Mouse (Mus musculus) c-Kit-positive CD71-positive TER-119-positive erythroid progenitor cells, embryonic 14.5 days (primary cell): ENCODE measurements around the gene Dnah12.
"Not testable (repeated sequence)": the region's sequence is repeated elsewhere in the genome, so short reads cannot be mapped to it uniquely, and the experiment has no call there.

ENCODE experiments used
- DNase-seq: peaks from one replicate; pipeline ENCODE4 v3.0.0-alpha.2; 2013; ENCODE audit warnings: low spot score

The Dnah12 gene

DNA sequence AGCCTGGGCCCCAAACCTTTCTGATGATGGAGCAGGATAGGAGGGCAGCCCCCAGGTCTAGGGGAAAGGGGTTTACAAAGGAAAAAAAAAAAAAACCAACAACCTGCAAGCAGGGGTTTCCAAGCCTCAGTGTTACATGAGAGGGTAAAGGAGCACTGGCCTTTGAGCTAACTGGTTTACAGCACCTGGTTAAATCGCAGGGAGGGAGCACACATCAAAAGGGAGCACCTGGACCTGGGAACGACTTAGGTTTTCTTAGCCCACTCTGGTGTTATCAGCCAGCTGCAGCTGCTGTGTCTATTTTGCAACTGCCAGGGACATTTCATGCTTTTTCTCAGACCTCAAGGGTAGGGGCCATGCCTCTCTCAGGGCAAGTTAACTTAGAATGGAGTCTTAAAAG is 26.6 kb downstream of the Dnah12 start:
- DNase-seq = not testable (repeated sequence)

DNA sequence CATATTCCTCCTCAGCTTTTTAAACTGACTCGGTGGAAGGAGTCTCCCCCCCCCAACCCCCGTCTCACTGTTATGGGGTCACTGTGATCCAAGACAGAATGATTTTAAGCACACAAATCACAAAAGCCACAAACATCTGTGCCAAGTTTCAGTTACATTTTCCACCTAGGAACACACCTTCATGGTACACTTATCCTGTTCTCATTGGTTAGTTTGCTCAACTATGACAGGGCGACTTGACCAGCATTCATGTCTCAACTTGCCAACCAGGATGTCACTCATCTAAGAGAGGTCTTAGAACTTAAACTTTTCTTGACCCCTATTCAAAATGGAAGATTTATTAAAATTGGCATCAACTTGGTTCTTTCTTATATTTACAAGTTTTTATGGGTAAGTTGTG is 31.8 kb downstream of the Dnah12 start:
- no peak for DNase-seq

DNA sequence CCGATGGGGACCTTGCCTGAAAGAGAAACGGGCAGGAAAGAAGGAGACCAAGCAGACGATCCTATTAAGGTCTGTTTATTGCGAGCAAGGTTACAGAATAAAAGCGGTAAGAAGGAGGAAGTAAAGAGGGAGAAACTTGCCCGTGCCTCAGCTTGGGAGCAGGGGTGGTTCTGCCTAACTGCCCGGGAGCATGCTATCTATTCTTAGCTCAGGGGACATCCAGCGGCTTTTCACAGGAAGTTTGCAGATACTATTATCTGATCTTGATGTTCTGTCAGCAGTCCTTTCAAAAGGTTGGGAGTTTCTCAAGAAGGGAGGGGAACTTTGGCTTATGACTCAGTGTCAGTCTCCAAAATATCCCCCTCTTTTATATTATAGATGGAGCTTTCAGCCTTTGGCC is 65.5 kb downstream of the Dnah12 start:
- no peak for DNase-seq

DNA sequence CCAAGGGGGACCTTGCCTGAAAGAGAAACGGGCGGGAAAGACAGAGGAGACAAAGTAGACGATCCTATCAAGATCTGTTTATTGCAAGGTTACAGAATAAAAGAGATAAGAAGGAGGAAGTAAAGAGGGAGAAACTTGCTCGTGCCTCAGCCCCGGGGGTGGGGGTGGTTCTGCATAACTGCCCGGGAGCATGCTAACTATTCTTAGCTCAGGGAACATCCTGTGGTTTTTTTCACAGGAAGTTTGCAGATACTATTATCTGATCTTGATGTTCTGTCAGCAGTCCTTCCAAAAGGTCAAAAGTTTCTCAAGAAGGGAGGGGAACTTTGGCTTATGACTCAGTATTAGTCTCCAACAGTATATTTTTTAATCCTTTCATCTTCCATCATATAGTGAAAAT is 71.8 kb downstream of the Dnah12 start:
- no peak for DNase-seq

DNA sequence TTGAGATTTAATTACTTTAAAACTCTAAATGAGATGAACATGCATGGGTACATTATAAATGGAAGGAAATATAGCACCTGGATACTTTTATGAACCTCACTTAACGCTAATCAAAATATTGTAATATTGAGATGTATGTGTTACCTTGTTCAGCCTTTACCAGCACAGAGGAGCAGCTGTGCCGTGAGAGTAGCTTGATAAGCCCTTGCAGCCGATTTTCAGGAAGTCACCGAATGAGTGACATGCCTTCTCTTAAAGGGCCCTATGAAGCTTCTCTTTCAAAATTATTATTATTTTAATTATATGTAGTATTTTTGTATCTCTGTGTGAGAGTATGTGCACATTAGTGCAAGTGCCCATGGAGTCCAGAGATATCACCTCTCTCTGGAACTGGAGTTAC is 75.1 kb downstream of the Dnah12 start:
- DNase-seq = no peak

DNA sequence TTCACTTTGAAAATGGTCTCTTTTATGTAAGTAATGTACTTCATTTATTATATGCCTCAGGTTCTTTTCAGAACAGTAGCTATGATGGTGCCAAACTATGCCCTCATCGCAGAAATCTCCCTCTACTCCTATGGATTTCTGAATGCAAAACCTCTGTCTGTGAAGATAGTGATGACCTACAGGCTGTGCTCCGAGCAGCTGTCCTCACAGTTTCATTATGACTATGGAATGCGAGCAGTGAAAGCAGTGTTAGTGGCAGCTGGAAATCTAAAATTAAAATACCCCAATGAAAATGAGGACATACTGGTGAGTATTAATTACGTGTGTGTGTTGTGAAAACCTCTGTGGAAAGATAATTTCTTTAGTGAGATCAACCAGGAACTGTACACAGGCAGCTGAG is 80.5 kb downstream of the Dnah12 start:
- DNase-seq = no peak

DNA sequence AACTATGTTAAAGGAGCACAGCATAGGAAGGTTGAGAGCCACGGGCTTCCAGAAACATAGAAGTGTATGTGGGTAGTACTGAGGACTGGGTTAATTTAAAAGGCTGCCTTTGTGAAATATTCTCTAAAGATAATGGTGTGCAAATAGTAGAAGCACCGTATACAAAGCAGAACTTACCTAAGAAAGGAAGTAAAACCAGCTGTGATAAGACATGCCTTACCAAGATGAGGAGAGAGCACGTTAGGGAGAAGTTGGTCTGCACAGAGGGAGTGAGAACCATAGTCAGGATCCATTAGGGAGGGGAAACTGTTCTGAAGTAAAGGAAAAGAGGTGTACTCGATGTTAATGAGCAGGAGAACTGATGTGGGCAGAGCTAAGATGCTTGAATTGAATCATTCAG is 90.7 kb downstream of the Dnah12 start:
- DNase-seq = no peak

DNA sequence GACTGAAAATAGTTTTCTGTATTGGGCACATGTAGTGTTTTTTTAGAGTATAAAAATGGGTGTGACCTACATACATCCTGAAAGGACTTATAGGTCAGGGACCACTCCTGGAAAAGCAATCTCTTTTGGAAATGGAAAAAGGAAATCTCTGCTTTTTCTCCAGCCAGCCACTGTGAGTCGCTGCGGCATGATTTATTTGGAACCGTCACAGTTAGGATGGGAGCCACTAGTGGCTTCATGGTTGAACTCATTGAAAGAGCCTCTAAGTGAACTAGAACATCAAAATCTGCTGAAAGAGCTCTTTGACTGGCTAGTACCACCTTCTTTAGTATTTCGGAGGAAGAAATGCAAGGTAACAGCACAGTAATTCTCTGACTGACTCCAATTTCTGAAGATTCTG is 92.6 kb downstream of the Dnah12 start:
- DNase-seq = no peak

DNA sequence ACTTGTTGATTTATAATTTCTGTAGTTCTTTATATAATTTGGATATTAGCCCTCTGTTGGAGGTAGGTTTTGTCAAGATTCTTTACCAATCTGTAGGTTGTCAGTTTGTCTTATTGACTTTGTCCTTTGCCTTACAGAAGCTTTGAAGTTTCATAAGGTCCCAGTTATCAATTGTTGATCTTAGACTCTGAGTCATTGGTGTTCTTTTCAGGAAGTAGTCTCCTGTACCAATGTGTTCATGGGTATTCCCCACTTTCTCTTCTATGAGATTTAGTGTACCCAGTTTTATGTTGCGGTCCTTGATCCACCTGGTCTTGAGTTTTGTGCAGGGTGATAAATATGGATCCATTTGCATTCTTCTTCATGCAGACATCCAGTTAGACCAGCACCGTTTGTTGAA is 101.4 kb downstream of the Dnah12 start:
- no peak for DNase-seq

DNA sequence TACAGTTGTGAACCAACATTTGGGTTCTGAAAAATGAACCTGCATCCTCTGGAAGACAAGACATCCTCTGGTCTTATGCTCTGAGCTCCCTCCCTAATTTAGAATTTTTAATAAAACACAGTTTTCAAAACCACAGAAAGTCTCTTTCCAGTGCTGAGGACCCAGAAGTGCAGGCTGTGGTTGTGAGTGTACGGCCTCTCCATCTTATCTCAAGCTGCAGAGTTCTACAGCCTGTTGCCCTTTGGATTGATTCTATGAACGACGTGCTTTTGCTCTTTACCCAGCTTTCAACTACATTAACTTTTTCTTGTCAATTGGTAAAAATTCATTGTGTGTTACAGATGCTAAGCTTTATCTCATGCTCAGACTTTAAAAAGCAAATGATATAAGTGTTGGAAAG is 105.3 kb downstream of the Dnah12 start:
- no peak for DNase-seq

DNA sequence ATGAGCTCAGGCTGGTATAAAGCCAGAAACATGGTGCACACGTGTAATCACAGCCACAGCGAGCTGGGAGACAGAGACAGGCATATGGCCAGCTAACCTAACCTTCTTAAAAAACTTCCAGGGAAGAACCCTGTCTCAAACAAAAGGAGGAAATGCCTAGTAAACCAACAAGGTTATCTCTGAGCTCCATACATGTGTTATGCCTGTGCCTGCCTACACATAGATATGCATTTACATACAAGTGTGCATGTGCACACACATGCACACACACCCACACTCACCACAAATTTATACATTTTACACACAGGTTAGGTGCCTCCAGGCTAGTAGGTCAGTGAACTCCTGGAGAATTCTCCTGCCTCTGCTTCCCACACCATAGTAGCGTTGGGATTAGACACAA is 106.2 kb downstream of the Dnah12 start:
- no peak for DNase-seq

DNA sequence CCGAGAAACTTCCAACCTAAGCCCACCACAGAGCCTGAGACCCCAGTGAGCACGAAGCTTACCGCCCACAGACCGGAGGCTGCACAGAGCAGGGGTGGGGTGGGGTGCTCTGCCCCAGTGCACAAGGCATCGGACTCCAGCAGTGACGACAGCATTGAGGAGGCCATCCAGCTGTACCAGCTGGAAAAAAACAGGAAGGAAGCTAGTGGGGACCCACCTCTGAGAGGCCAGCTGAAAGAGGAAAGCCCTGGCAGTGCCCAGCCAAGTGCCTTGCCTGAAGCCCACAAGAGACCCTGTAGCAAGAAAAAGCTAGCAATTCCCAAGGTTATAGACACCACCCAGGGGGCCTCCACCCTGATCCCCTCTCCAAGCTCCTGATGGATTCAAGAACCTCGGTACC is 112.4 kb downstream of the Dnah12 start:
- no peak for DNase-seq

DNA sequence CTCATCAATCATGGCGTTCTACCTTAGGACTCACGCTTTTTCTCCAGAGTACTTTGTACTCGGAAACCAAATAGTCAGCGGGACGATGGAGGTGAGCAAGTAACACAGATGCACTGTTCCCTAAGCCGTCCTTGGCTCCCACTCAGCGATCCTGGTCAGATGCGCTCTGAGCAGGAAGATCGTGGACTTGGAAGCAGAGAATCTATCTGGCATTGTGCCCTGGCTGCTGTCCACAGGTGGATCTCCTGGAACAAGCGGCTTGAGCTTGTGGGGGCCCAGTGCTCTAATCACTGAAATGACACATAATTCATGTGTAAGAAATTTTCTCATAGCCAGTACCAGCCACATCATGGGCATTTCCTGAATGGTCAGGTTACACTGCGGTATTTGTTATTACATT is 119.7 kb downstream of the Dnah12 start:
- no peak for DNase-seq

DNA sequence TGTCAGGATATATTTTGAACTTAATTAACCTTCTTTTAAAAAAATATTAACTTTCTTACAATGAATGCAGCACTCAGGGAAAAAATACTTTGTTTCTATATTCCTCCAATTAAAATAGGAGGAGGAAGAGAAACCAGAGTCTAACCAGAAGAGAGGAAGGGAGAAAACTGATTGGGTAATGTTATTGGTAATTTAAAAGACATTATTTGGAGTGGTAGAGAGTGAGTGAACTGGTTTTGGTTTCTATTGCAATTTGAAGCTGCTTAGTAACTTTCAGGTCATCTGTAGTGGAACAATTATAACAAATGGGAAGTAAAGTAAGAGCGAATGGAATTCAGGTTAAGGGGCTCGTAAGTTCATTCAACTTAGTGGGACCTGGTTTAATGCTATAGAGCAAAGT is 120.8 kb downstream of the Dnah12 start:
- DNase-seq = no peak

DNA sequence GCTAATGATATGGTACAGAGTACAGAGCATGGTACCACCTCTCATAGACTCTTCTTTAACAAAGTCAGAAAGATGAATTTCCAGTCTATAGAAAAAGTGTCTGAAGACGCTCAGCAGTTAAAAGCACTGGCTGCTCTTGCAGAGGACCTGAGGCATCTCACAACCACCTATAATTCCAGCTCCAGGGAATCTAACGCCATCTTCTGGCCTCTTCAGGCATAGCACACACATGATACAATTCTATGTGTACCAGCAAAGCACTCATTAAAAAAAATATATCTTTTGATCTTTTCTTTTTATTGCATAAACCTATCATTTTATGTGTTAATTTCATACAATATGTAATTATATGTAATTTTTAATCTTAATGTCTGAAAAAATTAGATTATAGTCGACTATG is 121.8 kb downstream of the Dnah12 start:
- DNase-seq = no peak

DNA sequence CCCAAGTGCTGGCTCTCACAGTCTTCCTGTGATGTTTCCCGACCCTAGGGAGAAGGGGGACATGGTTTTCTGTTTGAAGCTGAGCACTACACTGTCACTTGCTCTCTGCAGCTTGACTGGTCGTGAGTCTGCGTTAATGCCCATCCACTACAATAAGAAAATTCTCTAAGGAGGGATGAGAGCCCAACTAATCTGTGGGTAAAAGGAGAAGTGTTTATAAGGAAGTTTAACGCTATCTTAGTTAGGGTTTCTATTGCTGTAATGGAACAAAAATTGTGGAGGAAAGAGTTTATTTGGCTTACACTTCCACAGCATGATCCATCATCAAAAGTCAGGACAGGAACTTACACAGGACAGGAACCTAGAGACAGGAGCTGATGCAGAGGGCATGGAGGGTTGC is 123.7 kb downstream of the Dnah12 start:
- no peak for DNase-seq

DNA sequence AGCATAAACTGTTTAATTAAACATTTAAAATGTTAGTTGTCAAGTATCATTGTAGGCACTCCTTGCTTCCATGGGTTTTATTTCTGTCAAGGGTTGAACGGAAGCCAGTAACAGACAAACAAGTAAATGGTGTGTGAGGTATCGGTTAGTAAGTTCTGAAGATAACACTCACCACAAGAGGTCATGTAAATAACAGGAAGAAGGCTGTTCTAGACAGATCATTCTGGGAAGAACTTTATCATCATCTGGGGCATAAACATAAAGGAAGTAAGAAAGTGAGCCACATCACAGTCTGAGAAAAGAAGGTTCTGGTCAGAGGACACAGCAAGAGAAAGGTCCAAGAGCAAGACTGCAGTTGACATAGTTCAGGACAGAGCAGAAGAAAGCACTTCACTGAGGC is 132.9 kb downstream of the Dnah12 start:
- DNase-seq = no peak

DNA sequence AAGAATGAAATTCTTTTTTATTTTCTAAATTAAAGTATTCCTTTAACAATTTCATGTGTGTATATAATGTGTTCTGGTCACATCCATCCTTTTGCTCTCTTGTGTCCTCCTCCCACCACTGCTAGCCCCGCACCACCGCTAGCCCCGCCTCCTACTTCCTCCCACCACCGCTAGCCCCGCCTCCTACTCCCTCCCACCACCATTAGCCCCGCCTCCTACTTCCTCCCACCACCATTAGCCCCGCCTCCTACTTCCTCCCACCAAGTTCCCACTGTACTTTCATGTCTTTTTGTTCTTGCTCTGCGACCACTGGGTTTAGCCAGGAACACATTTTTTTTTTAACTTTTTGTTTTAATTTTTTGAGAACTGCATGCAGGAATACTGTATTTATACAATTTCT is 160.0 kb downstream of the Dnah12 start:
- DNase-seq = no peak

DNA sequence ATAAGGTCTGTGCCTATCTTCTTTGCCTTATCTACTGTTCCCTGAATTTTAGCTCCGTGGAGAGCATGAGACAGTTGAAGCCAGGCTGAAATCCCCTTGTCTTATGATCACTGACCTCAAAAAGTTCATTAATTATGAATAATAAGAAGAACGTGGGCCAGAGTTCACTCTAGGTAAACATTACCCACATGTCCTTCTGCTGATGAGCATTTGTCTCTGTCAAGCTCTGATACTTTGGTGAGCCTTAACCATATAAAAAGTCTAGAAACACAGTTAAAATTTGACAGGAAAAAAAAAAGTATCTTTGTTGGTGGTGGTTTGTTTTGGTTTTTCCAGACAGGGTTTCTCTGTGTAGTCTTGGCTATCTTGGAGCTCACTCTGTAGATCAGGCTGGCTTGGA is 161.0 kb downstream of the Dnah12 start:
- no peak for DNase-seq

DNA sequence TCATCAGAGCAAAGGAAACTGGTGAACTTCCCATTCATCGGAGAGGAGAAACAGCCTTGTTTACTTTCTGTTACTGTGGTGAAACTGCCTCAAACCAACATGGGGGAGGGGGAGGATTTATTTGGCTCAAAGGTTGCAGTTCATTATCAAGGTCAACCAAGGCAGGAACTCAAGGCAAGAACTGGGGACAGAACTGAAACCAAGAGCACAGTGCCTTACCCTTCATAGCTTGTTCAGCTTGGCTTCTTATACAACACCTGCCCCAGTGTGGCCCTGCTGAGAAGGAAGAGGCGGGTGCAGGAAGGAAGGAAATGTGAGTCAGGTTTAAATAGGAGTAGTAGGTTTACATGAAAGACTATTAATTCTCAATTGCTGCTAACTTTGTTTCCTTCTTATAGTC is 165.3 kb downstream of the Dnah12 start:
- no peak for DNase-seq

DNA sequence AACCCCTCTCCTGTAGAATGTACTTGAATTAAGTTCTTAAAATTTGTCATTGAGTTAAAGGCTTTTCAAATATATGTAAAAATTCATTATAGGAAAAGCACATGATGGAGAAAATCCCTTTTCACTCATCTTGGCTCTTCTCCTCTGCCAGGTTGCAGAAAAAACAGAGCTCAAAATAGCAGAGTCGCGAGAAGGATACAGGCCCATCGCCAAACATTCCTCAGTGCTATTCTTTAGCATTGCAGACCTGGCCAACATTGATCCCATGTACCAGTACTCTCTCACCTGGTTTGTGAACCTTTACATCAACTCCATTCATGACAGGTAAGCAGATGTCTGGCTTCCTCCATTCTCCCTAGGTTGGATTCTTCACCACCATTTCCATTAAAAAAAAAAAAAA is 165.9 kb downstream of the Dnah12 start:
- no peak for DNase-seq

DNA sequence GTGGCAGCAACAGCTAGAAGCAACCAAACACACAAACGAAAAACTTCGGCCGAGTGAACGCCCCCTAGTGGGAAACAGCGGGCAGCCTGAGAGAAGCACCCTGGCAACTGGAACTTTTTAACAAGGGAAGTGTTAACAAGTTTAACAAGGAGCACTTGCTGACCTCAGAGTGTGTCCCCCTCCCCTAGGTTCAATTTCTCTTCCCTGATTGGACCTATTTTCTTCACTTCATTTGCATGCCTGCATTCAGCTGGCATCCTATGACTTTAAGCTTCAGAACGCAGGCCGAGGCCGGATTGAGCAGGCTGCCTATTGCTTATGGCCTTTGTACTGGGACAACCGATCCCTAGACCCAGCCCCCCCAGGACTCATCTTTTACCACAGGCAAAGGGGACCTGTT is 174.3 kb downstream of the Dnah12 start:
- no peak for DNase-seq

DNA sequence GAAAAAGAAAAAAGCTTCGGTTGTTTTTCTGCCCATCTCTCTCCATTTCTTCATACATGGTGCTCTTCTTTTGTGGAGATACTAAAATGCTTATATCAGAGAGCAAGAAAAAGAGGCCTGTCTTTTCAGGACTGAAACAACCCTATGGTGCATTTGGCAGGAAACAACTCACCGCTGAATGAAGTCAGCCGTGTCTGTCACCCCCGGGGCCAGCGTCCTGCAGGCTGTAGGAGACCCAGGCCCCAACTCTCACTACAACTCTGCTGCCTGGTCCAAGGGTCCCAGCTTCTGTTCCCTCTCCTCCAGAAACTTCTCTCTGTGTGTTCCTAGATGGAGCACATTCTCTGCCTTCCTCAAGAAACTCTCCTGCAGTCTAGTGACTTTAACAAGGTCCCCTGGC is 175.2 kb downstream of the Dnah12 start:
- no peak for DNase-seq

DNA sequence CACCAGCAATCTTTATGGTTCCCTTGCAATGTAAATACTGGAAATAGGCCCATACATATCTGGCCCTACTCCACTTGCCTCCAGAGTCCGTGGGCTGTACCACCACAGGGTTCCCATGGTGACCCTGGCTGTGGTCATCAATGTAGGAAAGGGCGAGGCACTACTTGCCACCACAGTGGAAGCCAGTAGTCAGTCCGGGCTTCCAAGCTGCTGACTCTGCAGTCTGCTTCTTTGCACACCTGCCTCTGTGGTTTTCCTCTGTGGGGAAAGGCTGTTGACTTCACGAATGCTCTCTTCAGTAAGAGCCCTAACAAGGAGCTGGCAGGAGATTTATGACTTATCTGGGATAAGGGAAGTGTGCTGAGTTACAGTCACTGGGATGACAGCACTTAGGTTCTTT is 185.7 kb downstream of the Dnah12 start:
- DNase-seq = no peak

DNA sequence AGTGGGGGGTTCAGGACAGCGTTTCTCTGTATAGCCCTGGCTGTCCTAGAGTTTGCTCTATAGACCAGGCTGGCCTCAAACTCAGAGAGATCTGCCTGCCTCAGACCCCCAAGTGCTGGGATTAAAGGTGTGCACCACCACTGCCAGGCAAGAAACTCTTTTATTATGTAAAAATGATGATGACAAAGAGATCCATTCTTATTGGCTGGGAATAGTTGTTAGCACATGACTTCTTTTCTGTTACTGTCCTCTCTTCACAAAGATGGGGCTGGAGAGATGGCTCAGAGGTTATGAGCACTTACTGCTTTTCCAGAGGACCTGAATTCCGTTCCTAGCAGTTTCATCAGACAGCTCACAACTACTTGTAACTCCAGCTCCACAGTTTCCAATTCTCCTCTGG is 186.9 kb downstream of the Dnah12 start:
- DNase-seq = no peak

DNA sequence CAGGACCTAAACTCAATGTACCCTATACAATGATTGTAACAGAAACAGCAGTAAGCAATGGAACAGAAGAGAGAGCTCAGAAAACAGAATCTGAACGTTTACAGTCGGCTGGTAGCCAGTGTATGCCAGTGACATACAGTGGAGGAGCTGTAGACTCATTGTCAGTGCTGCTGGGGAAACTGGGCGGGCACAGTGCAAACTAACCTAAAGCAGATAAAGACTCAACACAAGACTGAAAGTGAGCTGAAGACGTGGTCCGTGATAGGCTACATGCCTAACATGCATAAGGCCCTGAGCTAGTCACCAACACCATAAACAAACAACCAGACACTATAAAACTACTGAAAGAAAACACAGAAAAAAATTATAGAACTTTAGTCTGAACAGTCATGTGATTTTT is 188.6 kb downstream of the Dnah12 start:
- no peak for DNase-seq
